Mouse (Mus musculus): ENCODE data around the gene Dab2ip. TPM values are rescaled to one million over a fixed set of nuclear protein-coding genes. Genes with fewer than 3 reads are reported as not detected.

Gene Dab2ip
- total RNA-seq, 4 experiments from 2014 or later = 38.2 to 71.8 (median 40.3) TPM

GRCm38 (mm10) chr2:35679812-35680672 is 122.0 kb downstream of the Dab2ip start:
- DNase-seq (ENCODE audit: low spot score in 2 of 2) = no peak

DNA sequence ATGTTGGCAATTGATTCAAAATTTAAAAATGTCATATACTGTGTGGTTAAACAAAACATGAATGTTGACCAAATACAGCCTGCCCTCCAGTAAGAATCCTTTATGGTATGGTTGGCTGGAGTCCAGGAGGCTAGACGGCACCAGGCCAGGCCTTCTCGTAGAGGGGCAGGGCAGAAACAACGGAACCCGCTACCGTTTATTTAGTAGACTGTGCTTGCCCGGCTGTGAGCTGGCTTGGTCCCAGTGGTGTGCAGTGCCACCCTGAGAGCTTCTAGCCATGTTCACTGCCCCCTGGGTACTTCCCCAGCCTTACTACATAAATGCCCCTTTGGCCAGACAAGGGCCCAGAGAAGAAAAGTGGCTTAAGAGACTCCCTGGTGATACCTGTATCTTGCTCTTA is 122.8 kb downstream of the Dab2ip start:
- DNase-seq (ENCODE audit: low spot score in 2 of 2) = no peak

DNA sequence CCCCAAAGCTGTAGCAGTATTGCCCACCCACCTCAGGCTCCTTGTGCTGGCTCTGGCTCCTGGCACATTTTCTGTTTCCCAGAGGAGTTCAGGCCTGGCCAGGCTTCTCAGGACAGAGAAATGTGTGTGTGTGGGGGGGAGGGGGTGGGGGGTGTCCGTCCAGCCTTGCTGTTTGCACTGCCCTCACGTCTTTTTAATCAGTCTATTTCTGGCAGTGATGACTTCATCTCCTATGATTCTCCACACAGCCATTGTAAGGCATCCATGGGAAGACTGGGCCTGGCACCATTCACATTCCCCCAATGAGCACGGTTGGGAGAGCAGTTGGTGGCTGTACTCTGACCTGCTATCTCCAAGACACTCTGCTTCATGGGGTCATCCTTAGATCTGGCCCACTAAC is 125.9 kb downstream of the Dab2ip start:
- DNase-seq (ENCODE audit: low spot score in 2 of 2) = no peak

GRCm38 (mm10) chr2:35684735-35685312 is 126.8 kb downstream of the Dab2ip start:
- DNase-seq (ENCODE audit: low spot score in 2 of 2) = no peak

DNA sequence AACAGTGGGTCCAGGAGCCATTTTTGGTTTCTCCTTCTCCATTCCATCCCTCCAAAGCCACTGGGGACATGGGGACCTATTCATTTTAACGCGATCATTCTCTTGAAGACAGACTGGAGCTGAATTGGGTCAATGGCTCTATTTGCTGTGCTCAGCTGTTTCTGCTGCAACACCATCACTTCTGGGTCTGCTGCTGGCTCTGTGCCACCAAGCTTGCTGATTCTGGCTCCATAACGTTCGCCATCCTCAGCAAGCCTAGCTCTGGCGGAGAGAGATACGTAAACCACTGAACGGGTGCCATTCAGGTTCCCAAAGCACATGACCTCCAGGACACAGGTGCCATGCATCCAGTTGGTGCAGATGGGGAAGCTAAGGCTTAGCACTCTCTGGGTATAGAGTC is 128.0 kb downstream of the Dab2ip start:
- DNase-seq (ENCODE audit: low spot score in 2 of 2) = no peak

DNA sequence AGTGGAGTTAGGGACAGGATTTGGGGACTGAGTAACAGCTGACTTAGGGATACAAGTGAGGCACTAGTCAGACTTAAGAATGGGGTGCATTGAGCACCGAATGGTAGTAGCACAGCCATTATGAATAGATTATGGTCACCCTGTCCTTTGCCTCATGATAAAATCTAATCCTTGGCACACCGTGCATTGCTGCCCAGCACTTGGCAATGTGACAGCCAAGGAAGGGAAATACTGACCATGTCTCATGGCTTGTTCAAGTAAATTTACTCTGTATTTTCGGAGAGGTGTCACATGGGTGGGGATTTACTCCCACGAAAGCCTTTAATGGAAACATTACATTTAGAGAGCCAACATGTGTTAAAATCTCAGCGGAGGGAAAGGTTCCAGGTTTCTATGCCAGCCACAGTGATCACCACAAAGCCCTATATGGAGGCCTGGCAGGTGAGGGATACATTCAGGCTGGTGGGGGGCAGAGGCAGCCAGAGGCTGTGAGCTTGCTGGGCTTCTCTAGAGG is 129.5 kb downstream of the Dab2ip start:
- no peak for DNase-seq (ENCODE audit: low spot score in 2 of 2)

DNA sequence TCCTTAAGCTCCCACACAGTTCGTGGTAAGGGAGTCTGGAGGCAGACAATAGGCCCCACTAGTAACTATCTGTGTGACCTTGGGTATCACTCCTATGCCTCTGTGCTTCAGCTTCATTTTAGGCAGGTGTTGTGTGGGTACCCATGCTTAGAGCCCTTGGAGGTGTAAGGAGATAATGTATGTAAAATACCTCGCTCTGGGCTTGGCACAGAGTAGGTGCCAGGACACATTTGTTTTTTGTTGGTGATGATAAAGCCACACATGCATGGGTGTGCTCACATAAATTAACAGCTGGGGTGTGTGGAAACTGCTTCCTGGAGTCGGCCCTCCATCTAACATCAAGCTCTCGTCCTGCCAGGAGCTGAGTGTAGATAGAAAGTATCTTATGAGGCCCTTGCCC is 130.1 kb downstream of the Dab2ip start:
- no peak for DNase-seq (ENCODE audit: low spot score in 2 of 2)

GRCm38 (mm10) chr2:35688581-35688980 is 130.5 kb downstream of the Dab2ip start:
- no peak for DNase-seq (ENCODE audit: low spot score in 2 of 2)

GRCm38 (mm10) chr2:35689881-35690280 is 131.8 kb downstream of the Dab2ip start:
- DNase-seq (ENCODE audit: low spot score in 2 of 2) = no peak

- peak; percentile 44 to 70 for DNase-seq (ENCODE audit: low spot score in 2 of 2)
Measured at GRCm38 (mm10) chr2:35691257-35692049, 133.4 kb downstream of the Dab2ip start.

DNA sequence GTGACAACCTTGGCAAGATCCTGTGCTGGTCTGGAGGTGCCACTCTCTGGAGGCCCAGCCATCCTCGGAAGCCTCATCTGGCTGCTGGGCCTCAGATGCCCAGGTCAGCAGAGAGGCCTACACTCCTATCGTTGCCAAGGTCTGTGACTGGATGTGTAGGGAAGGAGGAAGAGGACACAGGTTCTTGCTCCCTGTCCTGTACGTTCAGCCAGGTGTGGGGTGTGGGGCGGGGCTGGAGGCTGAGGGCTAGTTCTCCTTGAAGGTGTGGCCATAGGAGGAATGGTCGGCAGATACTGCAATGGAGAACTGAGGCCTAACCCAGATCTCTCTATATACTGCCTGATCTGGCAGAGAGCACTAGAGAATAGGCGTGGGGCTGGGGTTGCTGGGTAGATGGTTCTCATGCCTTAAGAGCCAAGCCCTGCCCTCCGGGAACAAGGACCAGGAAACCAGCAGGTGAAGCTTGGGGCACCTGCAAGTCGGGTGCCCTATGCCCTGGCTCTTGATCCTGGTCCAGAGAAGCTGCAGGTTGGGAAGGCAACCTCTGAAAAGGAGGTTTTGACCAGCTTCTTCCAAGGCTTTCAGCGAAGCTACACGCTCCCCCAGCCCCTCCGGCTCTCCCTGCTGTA is 134.3 kb downstream of the Dab2ip start:
- DNase-seq (ENCODE audit: low spot score in 2 of 2) = no peak

- DNase-seq (ENCODE audit: low spot score in 2 of 2) = no peak
Measured at GRCm38 (mm10) chr2:35693037-35693436, 135.0 kb downstream of the Dab2ip start.

DNA sequence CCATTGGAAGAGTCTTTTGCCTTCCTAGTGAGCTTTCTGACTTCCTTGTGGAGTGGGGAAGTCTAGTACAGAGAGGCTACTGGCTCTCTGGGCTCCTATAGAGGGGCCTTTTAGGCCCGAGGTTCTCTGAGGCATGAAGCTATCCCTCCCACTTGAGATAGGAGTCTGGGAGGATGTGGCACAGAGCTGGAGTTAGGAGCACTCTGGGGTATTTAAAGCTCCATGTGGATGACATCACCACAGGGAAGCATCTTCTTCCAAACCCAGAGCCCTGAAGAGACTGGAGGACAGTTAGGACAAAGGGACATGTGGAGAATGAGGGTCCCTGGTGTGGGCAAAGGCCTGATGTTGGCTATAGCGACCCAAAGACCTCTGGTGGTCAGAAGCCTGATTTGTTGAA is 136.0 kb downstream of the Dab2ip start:
- DNase-seq (ENCODE audit: low spot score in 2 of 2) = no peak

- DNase-seq (ENCODE audit: low spot score in 2 of 2) = no peak
Measured at GRCm38 (mm10) chr2:35696193-35696541, 138.1 kb downstream of the Dab2ip start.

DNA sequence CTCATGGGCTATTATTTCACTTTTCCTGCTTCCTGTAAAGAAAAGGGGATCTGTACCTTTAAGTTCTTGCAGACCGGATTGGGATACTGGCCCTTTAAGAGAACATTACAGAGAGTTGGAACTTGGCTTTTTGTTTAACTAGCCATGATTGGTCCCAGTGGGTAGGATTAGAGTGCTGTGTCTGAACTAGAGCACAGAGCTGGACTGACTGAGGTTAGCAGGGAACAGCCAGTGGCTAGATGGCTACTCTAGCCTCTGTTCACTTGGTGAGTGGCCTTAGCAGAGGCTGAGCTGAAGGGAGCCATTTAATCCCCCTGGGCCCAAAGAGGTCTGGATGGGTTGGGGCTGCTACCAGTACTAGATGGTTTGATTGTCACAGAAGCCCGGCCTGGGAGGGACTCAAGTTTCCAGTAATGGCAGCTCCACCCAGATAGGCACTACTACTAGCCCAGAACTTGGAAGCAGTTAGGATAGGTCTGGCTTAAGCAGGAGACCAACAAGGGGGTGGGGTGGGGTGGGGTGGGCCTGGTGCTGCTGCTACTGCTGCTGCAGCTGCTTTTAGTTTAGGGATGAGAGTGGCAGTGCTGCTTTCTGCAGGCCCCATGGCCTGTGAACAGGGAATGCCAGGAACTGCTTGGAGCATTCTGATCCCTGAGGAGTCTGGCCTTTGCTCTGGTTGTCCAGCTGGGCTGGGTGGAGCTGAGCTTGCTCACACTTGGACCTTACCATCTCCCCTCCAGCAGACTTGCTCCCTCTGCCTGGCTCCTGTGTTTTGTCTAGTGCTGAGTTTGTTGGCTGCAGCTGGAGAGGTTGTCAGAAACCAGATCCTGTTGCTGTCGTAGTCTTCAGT is 138.7 kb downstream of the Dab2ip start:
- peak; percentile 57 to 71 for DNase-seq (ENCODE audit: low spot score in 2 of 2)

DNA sequence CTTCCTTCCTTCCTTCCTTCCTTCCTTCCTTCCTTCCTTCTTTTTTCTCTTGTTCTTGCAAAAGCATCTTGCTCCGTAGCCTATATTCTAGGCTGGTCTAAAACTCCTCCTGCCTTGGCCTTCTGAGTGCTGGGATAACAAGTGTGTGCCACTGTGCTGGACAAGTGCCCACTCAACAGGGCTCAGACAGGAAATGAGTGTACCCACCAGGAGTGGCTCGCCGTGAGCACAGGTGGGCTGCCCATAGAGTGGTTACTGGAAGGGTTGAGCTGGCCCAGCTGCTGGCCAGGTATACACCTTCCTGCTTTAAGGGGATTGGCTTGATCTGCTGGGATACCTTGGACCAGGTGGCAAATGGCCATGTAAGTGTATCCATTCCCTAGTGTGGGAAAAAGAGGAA is 139.7 kb downstream of the Dab2ip start:
- DNase-seq (ENCODE audit: low spot score in 2 of 2) = no peak

DNA sequence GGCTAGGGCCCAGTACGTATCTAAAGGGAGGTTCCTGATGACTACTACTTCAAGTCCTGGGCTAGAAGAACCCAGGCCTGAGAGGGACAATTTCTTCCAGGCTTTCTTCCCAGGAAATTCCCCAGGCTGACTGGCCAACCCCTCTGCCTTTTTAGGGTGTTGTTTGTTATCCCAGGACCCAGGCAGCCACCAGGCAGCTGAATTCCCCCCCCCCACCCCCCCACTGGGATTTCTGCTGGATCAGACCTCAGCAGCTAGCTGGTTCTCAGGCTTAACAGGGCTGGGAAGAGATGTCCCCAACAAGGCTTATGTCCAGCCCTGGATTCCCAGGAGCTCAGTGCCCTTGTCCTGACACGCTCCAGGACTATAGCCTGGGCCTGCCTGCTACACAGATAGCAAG is 142.9 kb downstream of the Dab2ip start:
- DNase-seq (ENCODE audit: low spot score in 2 of 2) = no peak

- no peak for DNase-seq (ENCODE audit: low spot score in 2 of 2)
Measured at GRCm38 (mm10) chr2:35702001-35702400, 143.9 kb downstream of the Dab2ip start.

GRCm38 (mm10) chr2:35702608-35703007 is 144.5 kb downstream of the Dab2ip start:
- no peak for DNase-seq (ENCODE audit: low spot score in 2 of 2)

GRCm38 (mm10) chr2:35703241-35703640 is 145.2 kb downstream of the Dab2ip start:
- DNase-seq (ENCODE audit: low spot score in 2 of 2) = no peak

GRCm38 (mm10) chr2:35712611-35713010 is 154.5 kb downstream of the Dab2ip start:
- DNase-seq (ENCODE audit: low spot score in 2 of 2) = no peak
